Mouse (Mus musculus): ENCODE measurements at regions not wholly inside any gene's neighbourhood (a gene's known extent, or its start where the extent isn't known, plus 50 kb on each side); places are given as distances from the start of the nearest gene placed in this dataset.

DNA sequence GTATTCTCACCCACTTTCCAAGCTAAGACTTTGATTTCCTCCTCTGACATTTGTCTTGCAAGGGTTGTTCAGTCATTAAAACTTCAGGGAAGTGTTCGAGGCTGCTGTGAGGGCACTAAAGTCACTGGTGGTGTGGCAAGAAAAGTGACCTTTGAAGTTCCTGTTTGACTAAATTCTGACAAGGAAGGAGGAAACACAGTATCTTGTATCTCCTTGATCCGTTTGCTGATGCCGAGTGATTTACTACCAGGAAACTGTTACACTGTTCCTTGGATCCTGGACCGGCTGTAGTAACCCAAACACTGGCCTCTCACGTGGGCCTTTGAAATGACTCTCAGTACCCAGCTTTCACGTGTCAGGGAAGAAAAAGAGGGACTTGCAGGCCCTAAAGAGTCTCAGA lies 53.5 kb upstream of the Ralgapa2 start:
- H3K27me3 ChIP-seq (ENCODE audit: control insufficient read depth, insufficient read depth, low read length), result no peaks in the 10 kb centered on the region
- DNase-seq (ENCODE audit: low read depth in 3 of 3, low spot score in 3 of 3) (no peak), ATAC-seq (ENCODE audit: insufficient read depth) (no peak)
- no peaks in the 10 kb centered on the region for H3K36me3 ChIP-seq (replicated peaks; ENCODE audit: control insufficient read depth, insufficient read depth, low read depth)
- H3K4me2 ChIP-seq (ENCODE audit: low read depth), result no peak overlapping the region
- 30% methylated on average over 6 of the region's 6 CpGs for WGBS (ENCODE audit: insufficient replicate concordance)
- H3K4me1 ChIP-seq (replicated peaks; ENCODE audit: control insufficient read depth in 2 of 2, insufficient read depth in 2 of 2, low read length in 1 of 2), result peaks cover 0 to 2% of the 10 kb centered on the region in 2 experiments; a peak in 1 of 4 replicates
- TF ChIP-seq EP300 (IDR thresholded peaks at IDR 0.05; ENCODE audit: low read depth) (no peak), CTCF (IDR thresholded peaks at IDR 0.05; ENCODE audit: low read depth) (no peak)
- no peaks in the 10 kb centered on the region for H3K9me3 ChIP-seq (ENCODE audit: control insufficient read depth, low read length)
- no peak overlapping the region for H3K27ac ChIP-seq
- H3K4me3 ChIP-seq (ENCODE audit: insufficient read depth in 1 of 2, low read depth in 2 of 2, low read length in 2 of 2), result no peak overlapping the region
- no peak overlapping the region for H3K9ac ChIP-seq (replicated peaks)

DNA sequence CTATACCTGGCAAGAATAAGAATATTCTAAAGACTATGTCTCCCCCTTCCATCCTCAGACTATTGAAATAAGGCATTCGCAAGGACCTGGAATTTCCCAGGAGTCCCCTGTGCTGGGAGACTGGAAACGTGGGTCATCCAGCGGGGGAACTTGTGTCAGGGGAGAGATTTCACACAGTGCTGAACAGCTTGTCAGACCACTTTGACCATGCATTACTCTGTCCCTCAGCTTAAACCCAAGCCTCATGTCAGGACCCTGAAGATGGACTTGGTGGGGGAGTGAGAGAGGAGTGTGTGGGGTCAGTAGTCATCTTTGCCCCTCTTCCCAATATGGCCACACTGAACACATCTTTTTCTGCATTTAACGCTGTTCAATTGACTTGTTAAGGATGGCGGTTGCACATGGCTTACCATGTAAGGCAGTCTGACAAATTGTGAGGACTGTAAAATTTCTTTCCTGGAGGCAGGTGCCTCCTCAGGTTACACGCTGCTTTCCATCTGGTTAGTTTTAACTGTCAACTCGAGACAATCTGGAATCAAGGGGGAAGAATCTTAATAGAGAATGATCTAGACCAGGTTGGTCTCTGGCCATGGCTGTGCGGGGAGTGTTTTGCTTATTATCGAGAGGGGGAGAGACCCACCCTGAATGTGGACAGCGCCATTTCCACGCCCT lies 56.2 kb upstream of the Ralgapa2 start:
- H3K27me3 ChIP-seq (ENCODE audit: control insufficient read depth, insufficient read depth, low read length), result no peaks in the 10 kb centered on the region
- H3K4me2 ChIP-seq (ENCODE audit: low read depth), result no peak overlapping the region
- ATAC-seq (ENCODE audit: insufficient read depth), result no peak
- no peak overlapping the region for H3K4me3 ChIP-seq (ENCODE audit: insufficient read depth in 1 of 2, low read depth in 2 of 2, low read length in 2 of 2)
- WGBS (ENCODE audit: insufficient replicate concordance), result 61% methylated on average over 11 of the region's 11 CpGs
- H3K36me3 ChIP-seq (replicated peaks; ENCODE audit: control insufficient read depth, insufficient read depth, low read depth), result no peaks in the 10 kb centered on the region
- H3K9ac ChIP-seq (replicated peaks), result no peak overlapping the region
- H3K4me1 ChIP-seq (replicated peaks; ENCODE audit: control insufficient read depth in 2 of 2, insufficient read depth in 2 of 2, low read length in 1 of 2), result no peaks in the 10 kb centered on the region
- H3K27ac ChIP-seq, result no peak overlapping the region
- DNase-seq (ENCODE audit: low read depth in 3 of 3, low spot score in 3 of 3), result no peak
- no peak for TF ChIP-seq CTCF (IDR thresholded peaks at IDR 0.05; ENCODE audit: low read depth)
- TF ChIP-seq EP300 (IDR thresholded peaks at IDR 0.05; ENCODE audit: low read depth), result no peak
- no peaks in the 10 kb centered on the region for H3K9me3 ChIP-seq (ENCODE audit: control insufficient read depth, low read length)

DNA sequence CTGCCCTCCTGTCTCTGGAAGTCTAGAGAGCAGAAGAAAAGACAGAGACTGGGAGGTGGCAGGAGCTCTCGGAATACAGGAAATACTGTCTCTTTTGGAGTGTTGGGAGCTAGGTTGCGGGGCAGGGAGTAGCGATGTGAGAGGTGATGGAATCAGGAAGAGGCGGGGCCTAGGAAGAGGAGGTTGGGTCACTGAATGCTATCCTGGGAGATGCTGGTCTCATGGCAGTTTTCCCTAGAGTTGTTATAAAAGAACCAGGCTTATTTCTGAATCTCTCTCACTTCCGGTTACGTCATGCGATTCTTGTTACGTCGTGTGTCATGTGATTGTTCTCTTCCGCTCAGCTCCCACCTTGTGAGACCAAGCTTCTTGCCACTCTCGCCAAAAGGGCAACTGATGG lies 58.9 kb upstream of the Ralgapa2 start:
- Histone ChIP-seq H3K9me3 (ENCODE audit: control insufficient read depth, low read length) (no peaks in the 10 kb centered on the region), H3K9ac (replicated peaks) (no peak overlapping the region), H3K27me3 (ENCODE audit: control insufficient read depth, insufficient read depth, low read length) (no peaks in the 10 kb centered on the region), H3K4me2 (ENCODE audit: low read depth) (no peak overlapping the region), H3K27ac (no peak overlapping the region), H3K4me3 (ENCODE audit: insufficient read depth in 1 of 2, low read depth in 2 of 2, low read length in 2 of 2) (no peak overlapping the region), H3K4me1 (replicated peaks; ENCODE audit: control insufficient read depth in 2 of 2, insufficient read depth in 2 of 2, low read length in 1 of 2) (peaks cover 0 to 5% of the 10 kb centered on the region in 2 experiments; a peak in 1 of 4 replicates), H3K36me3 (replicated peaks; ENCODE audit: control insufficient read depth, insufficient read depth, low read depth) (no peaks in the 10 kb centered on the region)
- 74% methylated on average over 11 of the region's 11 CpGs for WGBS (ENCODE audit: insufficient replicate concordance)
- DNase-seq (ENCODE audit: low read depth in 3 of 3, low spot score in 3 of 3) (no peak), ATAC-seq (ENCODE audit: insufficient read depth) (no peak)
- TF ChIP-seq EP300 (IDR thresholded peaks at IDR 0.05; ENCODE audit: low read depth), result no peak
- no peak for TF ChIP-seq CTCF (IDR thresholded peaks at IDR 0.05; ENCODE audit: low read depth)

DNA sequence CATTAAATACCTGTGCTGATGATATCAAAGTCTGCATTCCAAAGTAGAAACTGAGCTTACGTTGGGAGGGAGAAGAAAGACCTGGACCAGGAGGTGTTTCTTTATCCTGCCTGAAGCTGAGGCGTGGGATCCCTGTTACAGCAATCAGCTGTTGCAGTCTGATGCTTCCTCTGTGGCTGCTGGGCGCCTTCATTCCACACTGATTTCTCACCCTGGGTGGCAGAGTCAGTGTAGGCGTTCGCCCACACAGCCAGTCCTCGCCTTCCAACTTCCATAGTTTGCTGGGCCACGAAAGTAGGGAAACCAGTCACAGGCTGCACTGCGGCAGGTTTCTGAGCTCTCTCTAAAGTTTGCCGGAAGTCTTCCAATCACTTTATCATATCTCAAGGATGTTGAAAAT lies 59.7 kb upstream of the Ralgapa2 start:
- Histone ChIP-seq H3K4me3 (ENCODE audit: insufficient read depth in 1 of 2, low read depth in 2 of 2, low read length in 2 of 2) (no peak overlapping the region), H3K27ac (no peak overlapping the region), H3K27me3 (ENCODE audit: control insufficient read depth, insufficient read depth, low read length) (no peaks in the 10 kb centered on the region), H3K36me3 (replicated peaks; ENCODE audit: control insufficient read depth, insufficient read depth, low read depth) (no peaks in the 10 kb centered on the region), H3K9me3 (ENCODE audit: control insufficient read depth, low read length) (no peaks in the 10 kb centered on the region), H3K4me2 (ENCODE audit: low read depth) (no peak overlapping the region), H3K9ac (replicated peaks) (no peak overlapping the region), H3K4me1 (replicated peaks; ENCODE audit: control insufficient read depth in 2 of 2, insufficient read depth in 2 of 2, low read length in 1 of 2) (peaks cover 0 to 10% of the 10 kb centered on the region in 2 experiments; a peak in 2 of 4 replicates)
- DNase-seq (ENCODE audit: low read depth in 3 of 3, low spot score in 3 of 3) (no peak), ATAC-seq (ENCODE audit: insufficient read depth) (no peak)
- 75% methylated on average over 9 of the region's 9 CpGs for WGBS (ENCODE audit: insufficient replicate concordance)
- TF ChIP-seq CTCF (IDR thresholded peaks at IDR 0.05; ENCODE audit: low read depth) (no peak), EP300 (IDR thresholded peaks at IDR 0.05; ENCODE audit: low read depth) (no peak)

DNA sequence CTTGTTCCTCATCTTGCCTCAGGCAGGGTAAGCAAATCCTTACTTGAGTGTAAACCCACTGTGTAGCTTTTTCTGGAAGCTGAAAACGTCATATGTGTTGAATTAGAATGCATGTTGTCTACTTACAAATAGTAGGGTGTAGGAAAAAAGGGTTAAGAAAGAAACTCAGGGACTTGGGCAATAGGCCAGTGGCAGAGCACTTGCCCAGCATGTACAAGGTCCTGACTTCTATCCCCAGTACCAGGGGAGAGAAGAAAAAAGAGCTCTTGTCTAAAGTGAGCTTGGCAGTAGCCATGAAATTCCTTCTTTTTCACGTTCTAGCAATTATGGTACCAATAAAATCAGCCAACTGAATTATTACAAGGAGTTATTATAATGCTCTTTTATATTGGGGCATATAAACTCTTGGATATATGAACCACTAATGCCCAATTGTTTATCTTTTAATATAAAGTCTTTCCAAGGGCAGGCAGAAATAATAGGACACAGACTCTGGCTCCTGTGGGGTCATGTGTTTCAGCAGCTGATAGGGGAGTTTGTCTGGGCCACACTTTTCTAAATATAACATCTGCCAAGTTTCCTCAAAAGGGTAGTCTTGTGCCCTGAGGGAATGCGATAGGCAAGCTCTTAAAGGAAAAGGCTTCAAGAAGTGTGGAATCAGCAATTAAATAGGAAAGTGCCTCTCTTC lies 63.6 kb upstream of the Ralgapa2 start:
- ATAC-seq (ENCODE audit: insufficient read depth) (peak; percentile 43; the same call in 1 of the 2 replicates), DNase-seq (ENCODE audit: low read depth in 3 of 3, low spot score in 3 of 3) (no peak)
- Histone ChIP-seq H3K27ac (no peak overlapping the region), H3K4me2 (ENCODE audit: low read depth) (no peak overlapping the region), H3K9ac (replicated peaks) (no peak overlapping the region), H3K4me3 (ENCODE audit: insufficient read depth in 1 of 2, low read depth in 2 of 2, low read length in 2 of 2) (no peak overlapping the region), H3K4me1 (replicated peaks; ENCODE audit: control insufficient read depth in 2 of 2, insufficient read depth in 2 of 2, low read length in 1 of 2) (peaks cover 0 to 10% of the 10 kb centered on the region in 2 experiments; a peak in 2 of 4 replicates), H3K9me3 (ENCODE audit: control insufficient read depth, low read length) (no peaks in the 10 kb centered on the region), H3K36me3 (replicated peaks; ENCODE audit: control insufficient read depth, insufficient read depth, low read depth) (no peaks in the 10 kb centered on the region), H3K27me3 (ENCODE audit: control insufficient read depth, insufficient read depth, low read length) (no peaks in the 10 kb centered on the region)
- 42% methylated on average over 3 of the region's 3 CpGs for WGBS (ENCODE audit: insufficient replicate concordance)
- TF ChIP-seq EP300 (IDR thresholded peaks at IDR 0.05; ENCODE audit: low read depth) (no peak), CTCF (IDR thresholded peaks at IDR 0.05; ENCODE audit: low read depth) (no peak)

Measured in liver, embryonic 14.5 days (tissue).